18 mouse cellular contexts compared by ENCODE assay signal in genomic region chr2:110275424-110275823, GRCm38 (mm10). TPM values are rescaled to one million over a fixed set of nuclear protein-coding genes. Genes with fewer than 3 reads are reported as not detected.
DNase-seq lines count a peak whose midpoint lies in the region; ATAC-seq and TF ChIP-seq lines count a peak whose summit lies in the region.
"Had no signal": no experiment of that assay in that cellular context is flagged by ENCODE, and none has a peak within 500 bp of the region (broad histone marks: within the 10 kb centered on the region; RNA-seq: fewer than 3 reads in every experiment).

No protein-coding gene starts in this region.

- 62% methylated on average over 2 of the region's 2 CpGs for WGBS in forebrain, postnatal 0 days
- WGBS in forebrain, embryonic 15.5 days = 71% methylated on average over 2 of the region's 2 CpGs
- WGBS in neural tube, embryonic 15.5 days = 69% methylated on average over 2 of the region's 2 CpGs

- no peaks in the 10 kb centered on the region for H3K36me3 ChIP-seq in forebrain, postnatal 0 days (ENCODE audit: insufficient read depth)
- no peaks in the 10 kb centered on the region for H3K36me3 ChIP-seq in forebrain, embryonic 15.5 days
- no peaks in the 10 kb centered on the region for H3K36me3 ChIP-seq in neural tube, embryonic 15.5 days
- H3K36me3 ChIP-seq: heart, embryonic 10.5 days; midbrain, embryonic 13.5 days had no signal

- no peak for ATAC-seq in forebrain, postnatal 0 days
- ATAC-seq in forebrain, embryonic 15.5 days (replicated peaks) = no peak; the same call in 1 of the 2 replicates
- no peak for ATAC-seq in neural tube, embryonic 15.5 days (ENCODE audit: low FRiP score)
- ATAC-seq: intestine, embryonic 16.5 days; midbrain, embryonic 13.5 days had no signal

- H3K27me3 ChIP-seq in forebrain, postnatal 0 days (ENCODE audit: insufficient read depth, low read length) = no peaks in the 10 kb centered on the region
- H3K27me3 ChIP-seq in forebrain, embryonic 15.5 days = no peaks in the 10 kb centered on the region
- H3K27me3 ChIP-seq in neural tube, embryonic 15.5 days (replicated peaks) = no peaks in the 10 kb centered on the region
- H3K27me3 ChIP-seq: midbrain, embryonic 13.5 days had no signal

- DNase-seq in forebrain, postnatal 0 days = peak; percentile 50
- peak; percentile 4 to 22 for DNase-seq in left cerebral cortex, postnatal 14 days (ENCODE audit: low spot score in 2 of 2)
- no peak for DNase-seq in left cerebral cortex, adult 11 months (ENCODE audit: low spot score)
- DNase-seq in right cerebral cortex, postnatal 25 days = peak; percentile 8
- DNase-seq in right cerebral cortex, postnatal 36 days (ENCODE audit: low spot score in 2 of 2) = no peak
- peak; percentile 13 for DNase-seq in telencephalon, adult 2 months (ENCODE audit: low read depth, low spot score)
- DNase-seq: adrenal gland, postnatal 25 days; gastrocnemius, postnatal 10 days; thymus, postnatal 14 days had no signal

- no peak for TF ChIP-seq CTCF in forebrain, postnatal 0 days (IDR thresholded peaks at IDR 0.05; ENCODE audit: low read depth)

- H3K27ac ChIP-seq in forebrain, postnatal 0 days (ENCODE audit: low read depth, low read length) = no peak overlapping the region
- H3K27ac ChIP-seq in forebrain, embryonic 15.5 days (replicated peaks) = no peak overlapping the region
- H3K27ac ChIP-seq in neural tube, embryonic 15.5 days (replicated peaks) = no peak overlapping the region
- H3K27ac ChIP-seq: heart, embryonic 10.5 days; midbrain, embryonic 13.5 days had no signal

- no peak overlapping the region for H3K4me2 ChIP-seq in forebrain, postnatal 0 days (ENCODE audit: low read depth)
- H3K4me2 ChIP-seq in forebrain, embryonic 15.5 days (replicated peaks) = no peak overlapping the region
- H3K4me2 ChIP-seq in neural tube, embryonic 15.5 days = no peak overlapping the region
- H3K4me2 ChIP-seq: midbrain, embryonic 13.5 days had no signal

- H3K4me3 ChIP-seq in forebrain, postnatal 0 days (ENCODE audit: low read depth, low read length) = no peak overlapping the region
- no peak overlapping the region for H3K4me3 ChIP-seq in forebrain, embryonic 15.5 days
- H3K4me3 ChIP-seq in neural tube, embryonic 15.5 days (replicated peaks) = no peak overlapping the region
- H3K4me3 ChIP-seq: erythroblast, embryonic 14.5 days; heart, embryonic 10.5 days; midbrain, embryonic 13.5 days had no signal

- no peaks in the 10 kb centered on the region for H3K9me3 ChIP-seq in forebrain, postnatal 0 days (ENCODE audit: low read length)
- H3K9me3 ChIP-seq in forebrain, embryonic 15.5 days = no peaks in the 10 kb centered on the region
- H3K9me3 ChIP-seq in neural tube, embryonic 15.5 days (replicated peaks) = no peaks in the 10 kb centered on the region
- H3K9me3 ChIP-seq: heart, embryonic 10.5 days; midbrain, embryonic 13.5 days had no signal

- intact Hi-C loops in left cerebral cortex, postnatal 14 days (cut with DNase I) = no loop called here

- H3K4me1 ChIP-seq in forebrain, postnatal 0 days (ENCODE audit: insufficient read depth) = no peaks in the 10 kb centered on the region
- peaks cover 4% of the 10 kb centered on the region; the same call in 1 of the 2 replicates for H3K4me1 ChIP-seq in forebrain, embryonic 15.5 days
- H3K4me1 ChIP-seq in neural tube, embryonic 15.5 days = no peaks in the 10 kb centered on the region
- H3K4me1 ChIP-seq: heart, embryonic 10.5 days; midbrain, embryonic 13.5 days had no signal

- H3K9ac ChIP-seq in forebrain, postnatal 0 days = no peak overlapping the region
- no peak overlapping the region for H3K9ac ChIP-seq in forebrain, embryonic 15.5 days (replicated peaks)
- H3K9ac ChIP-seq in neural tube, embryonic 15.5 days (replicated peaks) = no peak overlapping the region
- H3K9ac ChIP-seq: midbrain, embryonic 13.5 days had no signal

RNA-seq across cellular contexts. Expression of gene Bbox1, which starts 38.9 kb away (rescaled TPM):
- total RNA-seq in forebrain, postnatal 0 days (2014; rRNA removed) = 1.3 and 1.5 TPM in 2 replicates
- 1.2 and 2.2 TPM in 2 replicates for polyA plus RNA-seq in forebrain, postnatal 0 days (2015; fragmentation: Nextera tagmentation; extraction: Ambion mirVana)
- polyA plus RNA-seq in forebrain, embryonic 15.5 days (2015; fragmentation: Nextera tagmentation; extraction: Ambion mirVana) = 0.04 and 0.11 TPM in 2 replicates
- under 1 TPM; 0.19 to 0.20 TPM for total RNA-seq in left cerebral cortex, postnatal 14 days (2021)
- polyA plus RNA-seq in neural tube, embryonic 15.5 days (2015; fragmentation: Nextera tagmentation; extraction: Ambion mirVana) = 0.47 and 0.79 TPM in 2 replicates
- total RNA-seq: adrenal gland, postnatal 25 days; common myeloid progenitor, adult 5-6 weeks had no signal
- polyA plus RNA-seq: erythroblast, embryonic 14.5 days; hindbrain, embryonic 11.5 days; neural tube, embryonic 11.5 days had no signal

Comparison
In these comparisons a context has a peak if more than half of its experiments do, and no peak if none do; other contexts are left out.
1. DNase-seq: peak in forebrain, postnatal 0 days (single experiment), left cerebral cortex, postnatal 14 days (2 of 2), right cerebral cortex, postnatal 25 days (single experiment) and telencephalon, adult 2 months (single experiment); none in left cerebral cortex, adult 11 months (single experiment) and right cerebral cortex, postnatal 36 days (0 of 2).